Mouse (Mus musculus): Measurements from ENCODE around the gene Anp32a. TPM values are rescaled to one million over a fixed set of nuclear protein-coding genes. Genes with fewer than 3 reads are reported as not detected.

Gene Anp32a
- total and polyA plus RNA-seq, 3 experiments, result 182 to 516 (median 362) TPM

DNA sequence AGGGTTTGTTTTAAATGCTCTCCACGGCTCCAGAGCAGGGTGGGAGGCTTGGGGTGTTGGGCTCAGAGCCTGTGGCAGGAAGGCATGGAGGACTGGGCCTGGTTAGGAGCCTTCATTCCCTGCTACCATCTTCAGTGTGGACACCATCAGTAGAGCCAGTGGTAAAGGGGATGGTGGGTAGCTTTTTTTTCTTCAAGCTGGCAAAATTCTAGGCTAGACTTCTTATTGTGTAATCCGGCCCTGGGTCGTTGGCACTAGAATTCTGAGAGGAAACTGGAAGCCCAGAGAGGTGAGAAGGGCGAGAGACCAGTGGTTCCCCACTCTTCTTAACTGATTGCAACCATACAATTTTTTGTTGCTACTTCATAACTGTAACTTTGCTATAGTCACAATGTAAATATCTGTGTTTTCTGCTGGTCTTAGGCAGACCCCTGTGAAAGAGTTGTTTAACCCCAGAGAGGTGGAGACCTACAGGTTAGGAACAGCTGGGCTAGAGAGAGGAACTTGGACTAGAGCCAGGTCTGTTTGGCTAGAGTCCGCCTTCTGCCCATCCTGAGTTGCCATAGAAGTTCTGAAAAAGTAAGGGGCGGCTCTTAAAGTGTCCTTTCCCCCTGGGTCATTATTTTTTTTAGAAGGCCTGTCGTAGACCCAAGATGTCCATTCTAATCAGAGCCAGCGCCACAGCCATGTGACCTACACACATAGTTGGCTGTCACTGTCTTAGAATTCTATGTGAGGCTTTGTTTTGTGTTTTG, 24.4 kb downstream of the Anp32a start:
- no peaks in the 10 kb centered on the region for H3K27me3 ChIP-seq (ENCODE audit: control insufficient read depth in 1 of 2, insufficient read depth in 2 of 2, low read length in 2 of 2)
- DNase-seq (ENCODE audit: low read depth, low spot score), result peak; percentile 56
- H3K27ac ChIP-seq (ENCODE audit: control insufficient read depth, low read depth, low read length), result peak overlapping the region; percentile 33; the same call in 1 of the 2 replicates
- peaks cover 22 to 45% of the 10 kb centered on the region in 2 experiments for H3K4me1 ChIP-seq (ENCODE audit: control insufficient read depth in 1 of 2, insufficient read depth in 2 of 2, low read length in 2 of 2)
- H3K4me3 ChIP-seq (ENCODE audit: control insufficient read depth in 1 of 2, insufficient read depth in 1 of 2, low read depth in 2 of 2, low read length in 2 of 2), result no peak overlapping the region
- no peaks in the 10 kb centered on the region for H3K9me3 ChIP-seq (replicated peaks; ENCODE audit: insufficient read depth, low read length)
- no peak overlapping the region for H3K9ac ChIP-seq (ENCODE audit: control insufficient read depth, low read depth, low read length, poor library complexity, severe bottlenecking)
- TF ChIP-seq EP300 (IDR thresholded peaks at IDR 0.05; ENCODE audit: low read depth in 1 of 2, low read length in 2 of 2), result 0 out of 4 replicates have a peak, but pooled peaks of 1 of the 2 experiments have one; percentile 7
- no peak for TF ChIP-seq NRF1 (IDR thresholded peaks at IDR 0.05; ENCODE audit: insufficient read depth, low read depth, low read length, poor library complexity, severe bottlenecking)
- TF ChIP-seq ETS1 (IDR thresholded peaks at IDR 0.05; ENCODE audit: low read depth, low read length), result peak; percentile 37; the same call in 1 of the 2 replicates
- H3K36me3 ChIP-seq (ENCODE audit: control insufficient read depth in 1 of 2, insufficient read depth in 2 of 2, low read length in 2 of 2), result peaks cover 0 to 41% of the 10 kb centered on the region in 2 experiments; a peak in 2 of 4 replicates
- peaks cover 70% of the 10 kb centered on the region for H3K79me2 ChIP-seq (ENCODE audit: control insufficient read depth, insufficient read depth, low read length, poor library complexity)

DNA sequence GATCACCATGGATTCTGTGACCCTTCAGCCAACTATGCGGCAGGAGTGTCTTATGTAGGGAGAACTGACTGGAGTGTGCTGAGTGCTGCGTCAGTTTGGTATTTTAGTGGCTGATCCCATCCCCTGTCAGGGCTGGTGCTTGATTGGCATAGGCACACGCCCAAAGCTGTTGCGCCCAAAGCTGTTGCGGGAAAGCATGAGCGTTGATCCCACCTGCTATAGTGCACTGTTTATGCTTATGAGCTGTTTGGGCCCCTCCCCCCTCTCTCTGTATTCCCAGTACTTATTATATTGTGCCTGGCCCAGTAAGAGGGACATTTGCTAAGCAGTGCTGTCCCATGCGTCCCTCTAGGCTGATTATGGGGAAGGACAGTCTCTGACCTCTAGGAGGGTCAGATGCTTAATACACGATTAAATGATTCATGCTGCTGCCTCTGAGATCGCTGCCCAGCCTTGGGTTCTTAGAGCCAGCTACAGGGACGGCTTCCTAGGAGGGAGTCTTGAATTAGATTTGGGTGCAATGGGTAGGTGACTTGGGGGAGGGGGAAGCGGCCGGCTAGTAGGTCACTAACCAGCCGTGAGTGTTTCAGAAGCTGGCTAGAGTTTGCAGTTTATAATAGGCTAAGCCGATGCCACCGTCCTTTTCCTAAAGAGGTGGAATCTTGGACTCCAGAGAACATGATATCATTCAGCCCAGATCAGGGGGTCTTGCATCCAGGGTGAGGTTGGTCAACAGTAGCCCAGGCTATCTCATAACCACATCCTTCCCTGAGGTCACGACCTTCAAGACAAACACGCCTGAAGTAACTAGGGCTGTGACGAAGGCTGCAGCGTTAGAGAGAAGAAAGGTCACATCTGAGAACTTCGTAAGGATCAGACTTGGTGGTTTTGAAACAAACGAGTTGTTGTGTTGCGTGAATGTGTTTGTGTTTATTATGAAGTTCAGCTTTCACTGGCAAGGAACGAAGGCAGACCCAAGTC, 25.7 kb downstream of the Anp32a start:
- no peaks in the 10 kb centered on the region for H3K9me3 ChIP-seq (replicated peaks; ENCODE audit: insufficient read depth, low read length)
- no peak for DNase-seq (ENCODE audit: low read depth, low spot score)

More for the DNA sequence above, 25.7 kb downstream of the Anp32a start:
- peaks cover 22 to 45% of the 10 kb centered on the region in 2 experiments for H3K4me1 ChIP-seq (ENCODE audit: control insufficient read depth in 1 of 2, insufficient read depth in 2 of 2, low read length in 2 of 2)
- TF ChIP-seq RCOR1 (IDR thresholded peaks at IDR 0.05; ENCODE audit: low read depth, low read length) (no peak), SIN3A (IDR thresholded peaks at IDR 0.05; ENCODE audit: low read length) (no peak), CHD1 (IDR thresholded peaks at IDR 0.05; ENCODE audit: low read depth, low read length) (no peak), E2F4 (IDR thresholded peaks at IDR 0.05; ENCODE audit: borderline replicate concordance, low read depth, low read length) (no peak), RAD21 (IDR thresholded peaks at IDR 0.05; ENCODE audit: low read depth, low read length) (no peak), SMC3 (IDR thresholded peaks at IDR 0.05; ENCODE audit: low read depth, low read length) (no peak), GATA1 (IDR thresholded peaks at IDR 0.05; ENCODE audit: low read depth, low read length) (no peak), POLR2AphosphoS2 (IDR thresholded peaks at IDR 0.05; ENCODE audit: low read length) (no peak), TAL1 (IDR thresholded peaks at IDR 0.05; ENCODE audit: low read length) (no peak), POLR2AphosphoS5 (IDR thresholded peaks at IDR 0.05; ENCODE audit: borderline replicate concordance, low read depth, low read length) (no peak), MAFK (IDR thresholded peaks at IDR 0.05; ENCODE audit: borderline replicate concordance, low read depth, low read length) (no peak), ELF1 (IDR thresholded peaks at IDR 0.05; ENCODE audit: low read depth, low read length) (no peak), HCFC1 (IDR thresholded peaks at IDR 0.05; ENCODE audit: low read depth, low read length) (no peak), POLR2A (IDR thresholded peaks at IDR 0.05; ENCODE audit: control insufficient read depth in 1 of 2, insufficient read depth in 1 of 2, low read depth in 1 of 2, low read length in 2 of 2, poor library complexity in 1 of 2) (no peak)
- no peaks in the 10 kb centered on the region for H3K27me3 ChIP-seq (ENCODE audit: control insufficient read depth in 1 of 2, insufficient read depth in 2 of 2, low read length in 2 of 2)
- peaks cover 0 to 41% of the 10 kb centered on the region in 2 experiments; a peak in 2 of 4 replicates for H3K36me3 ChIP-seq (ENCODE audit: control insufficient read depth in 1 of 2, insufficient read depth in 2 of 2, low read length in 2 of 2)
- H3K9ac ChIP-seq (ENCODE audit: control insufficient read depth, low read depth, low read length, poor library complexity, severe bottlenecking), result no peak overlapping the region; the same call in 1 of the 2 replicates
- no peak overlapping the region for H3K4me3 ChIP-seq (ENCODE audit: control insufficient read depth in 1 of 2, insufficient read depth in 1 of 2, low read depth in 2 of 2, low read length in 2 of 2)
- H3K27ac ChIP-seq (ENCODE audit: control insufficient read depth, low read depth, low read length), result peak overlapping the region; percentile 51
- H3K79me2 ChIP-seq (ENCODE audit: control insufficient read depth, insufficient read depth, low read length, poor library complexity), result peaks cover 60% of the 10 kb centered on the region

All from MEL (cell line).